Mouse (Mus musculus): ENCODE measurements around the gene Gm43064.

DNA sequence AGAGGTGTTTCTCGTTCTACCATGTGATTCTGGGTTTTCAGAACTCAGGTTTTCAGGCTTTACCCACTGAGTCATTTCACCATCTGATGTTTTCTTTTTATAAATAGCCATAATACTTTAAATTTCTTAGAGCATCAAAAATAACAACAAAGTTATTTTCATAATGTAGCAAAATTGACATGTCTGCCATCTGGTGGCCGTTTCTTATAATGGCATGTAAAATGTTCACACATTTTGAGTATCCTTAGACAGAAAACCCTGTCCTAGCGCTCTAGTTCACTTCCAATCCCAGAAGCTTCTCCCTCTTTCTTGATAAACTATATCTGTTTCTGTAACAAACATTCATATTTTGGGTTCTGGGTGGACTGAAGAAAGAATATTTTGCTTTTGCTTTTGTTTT lies 78.2 kb downstream of the Gm43064 start:
- TF ChIP-seq CTCF (IDR thresholded peaks at IDR 0.05; ENCODE audit: low read depth) (peak; percentile 63), EP300 (IDR thresholded peaks at IDR 0.05; ENCODE audit: low read depth) (no peak)

All from heart, postnatal 0 days (tissue).